Mouse (Mus musculus): ENCODE results near the gene Reln.

Gene Reln

GRCm38 (mm10) chr5:22224515-22224914 is 120.0 kb downstream of the Reln start:
- no peak for DNase-seq (ENCODE audit: low read depth, low spot score)

GRCm38 (mm10) chr5:22223940-22224339 is 120.6 kb downstream of the Reln start:
- DNase-seq (ENCODE audit: low read depth, low spot score): no peak
- no peaks in the 10 kb centered on the region for H3K36me3 ChIP-seq (ENCODE audit: control insufficient read depth, insufficient read depth, low read length, poor library complexity, severe bottlenecking)
- no peaks in the 10 kb centered on the region; the same call in 1 of the 2 replicates for H3K27me3 ChIP-seq (ENCODE audit: control insufficient read depth, insufficient read depth, low read length, poor library complexity, severe bottlenecking)

More at GRCm38 (mm10) chr5:22224515-22224914, 120.0 kb downstream of the Reln start:
- no peaks in the 10 kb centered on the region for H3K36me3 ChIP-seq (ENCODE audit: control insufficient read depth, insufficient read depth, low read length, poor library complexity, severe bottlenecking)
- H3K27me3 ChIP-seq (ENCODE audit: control insufficient read depth, insufficient read depth, low read length, poor library complexity, severe bottlenecking): no peaks in the 10 kb centered on the region; the same call in 1 of the 2 replicates

GRCm38 (mm10) chr5:22208311-22209021 is 136.0 kb downstream of the Reln start:
- Histone ChIP-seq H3K27me3 (ENCODE audit: control insufficient read depth, insufficient read depth, low read length, poor library complexity, severe bottlenecking) (no peaks in the 10 kb centered on the region), H3K36me3 (ENCODE audit: control insufficient read depth, insufficient read depth, low read length, poor library complexity, severe bottlenecking) (no peaks in the 10 kb centered on the region)
- no peak for DNase-seq (ENCODE audit: low read depth, low spot score)

GRCm38 (mm10) chr5:22197926-22198325 is 146.6 kb downstream of the Reln start:
- no peaks in the 10 kb centered on the region for H3K36me3 ChIP-seq (ENCODE audit: control insufficient read depth, insufficient read depth, low read length, poor library complexity, severe bottlenecking)
- no peak for DNase-seq (ENCODE audit: low read depth, low spot score)
- H3K27me3 ChIP-seq (ENCODE audit: control insufficient read depth, insufficient read depth, low read length, poor library complexity, severe bottlenecking): no peaks in the 10 kb centered on the region

- H3K36me3 ChIP-seq (ENCODE audit: control insufficient read depth, insufficient read depth, low read length, poor library complexity, severe bottlenecking): no peaks in the 10 kb centered on the region
- DNase-seq (ENCODE audit: low read depth, low spot score): no peak
- H3K27me3 ChIP-seq (ENCODE audit: control insufficient read depth, insufficient read depth, low read length, poor library complexity, severe bottlenecking): no peaks in the 10 kb centered on the region
Observed at GRCm38 (mm10) chr5:22196891-22197290, 147.6 kb downstream of the Reln start.

GRCm38 (mm10) chr5:22196476-22196875 is 148.0 kb downstream of the Reln start:
- Histone ChIP-seq H3K27me3 (ENCODE audit: control insufficient read depth, insufficient read depth, low read length, poor library complexity, severe bottlenecking) (no peaks in the 10 kb centered on the region), H3K36me3 (ENCODE audit: control insufficient read depth, insufficient read depth, low read length, poor library complexity, severe bottlenecking) (no peaks in the 10 kb centered on the region)
- DNase-seq (ENCODE audit: low read depth, low spot score): no peak

- DNase-seq (ENCODE audit: low read depth, low spot score): no peak
- Histone ChIP-seq H3K36me3 (ENCODE audit: control insufficient read depth, insufficient read depth, low read length, poor library complexity, severe bottlenecking) (no peaks in the 10 kb centered on the region), H3K27me3 (ENCODE audit: control insufficient read depth, insufficient read depth, low read length, poor library complexity, severe bottlenecking) (no peaks in the 10 kb centered on the region)
Observed at GRCm38 (mm10) chr5:22195352-22195941, 149.1 kb downstream of the Reln start.

GRCm38 (mm10) chr5:22191784-22192183 is 152.7 kb downstream of the Reln start:
- no peak for DNase-seq (ENCODE audit: low read depth, low spot score)
- no peaks in the 10 kb centered on the region for H3K27me3 ChIP-seq (ENCODE audit: control insufficient read depth, insufficient read depth, low read length, poor library complexity, severe bottlenecking)
- no peaks in the 10 kb centered on the region for H3K36me3 ChIP-seq (ENCODE audit: control insufficient read depth, insufficient read depth, low read length, poor library complexity, severe bottlenecking)

- no peaks in the 10 kb centered on the region for H3K27me3 ChIP-seq (ENCODE audit: control insufficient read depth, insufficient read depth, low read length, poor library complexity, severe bottlenecking)
Observed at GRCm38 (mm10) chr5:22190333-22190732, 154.2 kb downstream of the Reln start.

GRCm38 (mm10) chr5:22187599-22187998 is 156.9 kb downstream of the Reln start:
- no peak for DNase-seq (ENCODE audit: low read depth, low spot score)

More at GRCm38 (mm10) chr5:22190333-22190732, 154.2 kb downstream of the Reln start:
- no peaks in the 10 kb centered on the region for H3K36me3 ChIP-seq (ENCODE audit: control insufficient read depth, insufficient read depth, low read length, poor library complexity, severe bottlenecking)
- no peak for DNase-seq (ENCODE audit: low read depth, low spot score)

GRCm38 (mm10) chr5:22176480-22176879 is 168.0 kb downstream of the Reln start:
- no peak for DNase-seq (ENCODE audit: low read depth, low spot score)
- H3K36me3 ChIP-seq (ENCODE audit: control insufficient read depth, insufficient read depth, low read length, poor library complexity, severe bottlenecking): no peaks in the 10 kb centered on the region
- no peaks in the 10 kb centered on the region for H3K27me3 ChIP-seq (ENCODE audit: control insufficient read depth, insufficient read depth, low read length, poor library complexity, severe bottlenecking)

More at GRCm38 (mm10) chr5:22187599-22187998, 156.9 kb downstream of the Reln start:
- no peaks in the 10 kb centered on the region for H3K27me3 ChIP-seq (ENCODE audit: control insufficient read depth, insufficient read depth, low read length, poor library complexity, severe bottlenecking)
- H3K36me3 ChIP-seq (ENCODE audit: control insufficient read depth, insufficient read depth, low read length, poor library complexity, severe bottlenecking): no peaks in the 10 kb centered on the region

- Histone ChIP-seq H3K36me3 (ENCODE audit: control insufficient read depth, insufficient read depth, low read length, poor library complexity, severe bottlenecking) (no peaks in the 10 kb centered on the region), H3K27me3 (ENCODE audit: control insufficient read depth, insufficient read depth, low read length, poor library complexity, severe bottlenecking) (no peaks in the 10 kb centered on the region)
- no peak for DNase-seq (ENCODE audit: low read depth, low spot score)
Observed at GRCm38 (mm10) chr5:22171336-22171735, 173.2 kb downstream of the Reln start.

- Histone ChIP-seq H3K36me3 (ENCODE audit: control insufficient read depth, insufficient read depth, low read length, poor library complexity, severe bottlenecking) (no peaks in the 10 kb centered on the region), H3K27me3 (ENCODE audit: control insufficient read depth, insufficient read depth, low read length, poor library complexity, severe bottlenecking) (no peaks in the 10 kb centered on the region)
- DNase-seq (ENCODE audit: low read depth, low spot score): no peak
Observed at GRCm38 (mm10) chr5:22164060-22164934, 180.2 kb downstream of the Reln start.

GRCm38 (mm10) chr5:22160935-22161334 is 183.6 kb downstream of the Reln start:
- Histone ChIP-seq H3K27me3 (ENCODE audit: control insufficient read depth, insufficient read depth, low read length, poor library complexity, severe bottlenecking) (no peaks in the 10 kb centered on the region), H3K36me3 (ENCODE audit: control insufficient read depth, insufficient read depth, low read length, poor library complexity, severe bottlenecking) (no peaks in the 10 kb centered on the region)
- DNase-seq (ENCODE audit: low read depth, low spot score): no peak

- no peaks in the 10 kb centered on the region for H3K36me3 ChIP-seq (ENCODE audit: control insufficient read depth, insufficient read depth, low read length, poor library complexity, severe bottlenecking)
- H3K27me3 ChIP-seq (ENCODE audit: control insufficient read depth, insufficient read depth, low read length, poor library complexity, severe bottlenecking): no peaks in the 10 kb centered on the region
Observed at GRCm38 (mm10) chr5:22158754-22159153, 185.7 kb downstream of the Reln start.

More at GRCm38 (mm10) chr5:22158754-22159153, 185.7 kb downstream of the Reln start:
- DNase-seq (ENCODE audit: low read depth, low spot score): no peak
